Comparison of ENCODE assay signal across 29 mouse cellular contexts in the genomic region with DNA sequence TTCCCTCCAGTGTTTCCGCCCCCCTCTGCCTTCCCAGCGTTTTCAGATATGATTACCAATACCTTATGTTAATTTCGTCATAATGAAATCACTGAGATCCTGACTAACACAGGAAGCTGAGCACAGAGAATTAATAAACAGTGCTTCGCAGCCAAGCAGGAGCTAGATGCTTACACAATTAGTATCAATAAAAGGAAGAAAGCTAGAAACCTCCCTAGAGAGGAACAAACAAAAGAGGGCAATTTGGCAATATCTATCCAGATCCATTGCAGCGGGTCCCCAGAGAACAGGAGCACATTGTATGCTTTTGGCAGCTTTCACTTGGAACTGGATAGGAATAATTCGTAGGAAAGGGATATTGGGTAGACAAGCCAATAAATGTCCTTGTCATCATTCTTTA.
A peak's percentile ranks its signal among the peaks of the same experiment; 100 is the strongest.
DNase-seq lines count a peak whose midpoint lies in the region; ATAC-seq and TF ChIP-seq lines count a peak whose summit lies in the region.
"Had no signal": no experiment of that assay in that cellular context is flagged by ENCODE, and none has a peak within 500 bp of the region (broad histone marks: within the 10 kb centered on the region; RNA-seq: fewer than 3 reads in every experiment).

No protein-coding gene starts in this region.

- H3K4me3 ChIP-seq in neural tube, embryonic 14.5 days (ENCODE audit: low read depth, low read length), result no peak overlapping the region
- H3K4me3 ChIP-seq in neural tube, embryonic 15.5 days (replicated peaks), result no peak overlapping the region
- H3K4me3 ChIP-seq in heart, adult 2 months, result no peak overlapping the region
- H3K4me3 ChIP-seq: embryonic facial prominence, embryonic 13.5 days; erythroblast, embryonic 14.5 days; forebrain, embryonic 12.5 days; heart, embryonic 12.5 days; limb, embryonic 10.5 days; limb, embryonic 15.5 days; liver, embryonic 13.5 days had no signal

- no peak for TF ChIP-seq CTCF in heart, adult 2 months (IDR thresholded peaks at IDR 0.05)

- WGBS in neural tube, embryonic 14.5 days, result 44% methylated on average over 6 of the region's 6 CpGs
- WGBS in neural tube, embryonic 15.5 days, result 38% methylated on average over 6 of the region's 6 CpGs
- WGBS in heart, adult 2 months, result 52% methylated on average over 6 of the region's 6 CpGs

- no peak for TF ChIP-seq POLR2A in heart, adult 2 months (IDR thresholded peaks at IDR 0.05; ENCODE audit: insufficient read depth, low read depth, low read length)

- H3K27me3 ChIP-seq in neural tube, embryonic 14.5 days (ENCODE audit: control insufficient read depth, insufficient read depth, low read length), result no peaks in the 10 kb centered on the region
- no peaks in the 10 kb centered on the region for H3K27me3 ChIP-seq in neural tube, embryonic 15.5 days (replicated peaks)
- no peaks in the 10 kb centered on the region for H3K27me3 ChIP-seq in heart, adult 2 months (ENCODE audit: control insufficient read depth, insufficient read depth, low read length)
- H3K27me3 ChIP-seq: embryonic facial prominence, embryonic 13.5 days; forebrain, embryonic 12.5 days; limb, embryonic 15.5 days; liver, embryonic 13.5 days had no signal

- intact Hi-C loops in heart, adult 2 months (cut with DNase I), result no loop called here

- peak; percentile 38; the same call in 1 of the 2 replicates for ATAC-seq in neural tube, embryonic 14.5 days (ENCODE audit: low read depth)
- ATAC-seq in neural tube, embryonic 15.5 days (ENCODE audit: low FRiP score), result no peak
- peak; percentile 73 for ATAC-seq in granulocyte monocyte progenitor cell, adult 5-6 weeks (replicated peaks; ENCODE audit: poor library complexity, severe bottlenecking)
- peak; percentile 57 for ATAC-seq in megakaryocyte, adult 5-6 weeks (ENCODE audit: poor library complexity, severe bottlenecking)
- ATAC-seq: lung, postnatal 0 days had no signal

- H3K4me2 ChIP-seq in neural tube, embryonic 14.5 days (ENCODE audit: low read depth, low read length), result no peak overlapping the region
- H3K4me2 ChIP-seq in neural tube, embryonic 15.5 days, result no peak overlapping the region
- H3K4me2 ChIP-seq: embryonic facial prominence, embryonic 13.5 days; forebrain, embryonic 12.5 days; heart, embryonic 12.5 days; limb, embryonic 15.5 days; liver, embryonic 13.5 days had no signal

- H3K27ac ChIP-seq in neural tube, embryonic 14.5 days (ENCODE audit: low read depth, low read length), result peak overlapping the region; percentile 1; the same call in 1 of the 2 replicates
- no peak overlapping the region; the same call in 1 of the 2 replicates for H3K27ac ChIP-seq in neural tube, embryonic 15.5 days (replicated peaks)
- no peak overlapping the region for H3K27ac ChIP-seq in heart, adult 2 months
- H3K27ac ChIP-seq: embryonic facial prominence, embryonic 13.5 days; forebrain, embryonic 12.5 days; limb, embryonic 10.5 days; limb, embryonic 15.5 days; liver, embryonic 13.5 days had no signal

- H3K36me3 ChIP-seq in neural tube, embryonic 14.5 days (ENCODE audit: control insufficient read depth, insufficient read depth, low read length), result no peaks in the 10 kb centered on the region
- H3K36me3 ChIP-seq in neural tube, embryonic 15.5 days, result no peaks in the 10 kb centered on the region
- no peaks in the 10 kb centered on the region for H3K36me3 ChIP-seq in heart, adult 2 months (ENCODE audit: control insufficient read depth, insufficient read depth, low read length)
- H3K36me3 ChIP-seq: embryonic facial prominence, embryonic 13.5 days; forebrain, embryonic 12.5 days; heart, embryonic 12.5 days; limb, embryonic 10.5 days; limb, embryonic 15.5 days; liver, embryonic 13.5 days had no signal

- H3K9ac ChIP-seq in neural tube, embryonic 14.5 days (replicated peaks; ENCODE audit: low read depth, low read length), result no peak overlapping the region
- H3K9ac ChIP-seq in neural tube, embryonic 15.5 days (replicated peaks), result no peak overlapping the region
- no peak overlapping the region for H3K9ac ChIP-seq in heart, adult 2 months (ENCODE audit: low read depth, low read length)
- H3K9ac ChIP-seq: embryonic facial prominence, embryonic 13.5 days; forebrain, embryonic 12.5 days; heart, embryonic 12.5 days; limb, embryonic 15.5 days; liver, embryonic 13.5 days had no signal

- DNase-seq in layer of hippocampus, adult 9-11 months, result peak; percentile 2
- DNase-seq in layer of hippocampus, postnatal 25 days (ENCODE audit: extremely low spot score in 1 of 2, low spot score in 1 of 2), result no peak
- no peak for DNase-seq in spleen, postnatal 4 days (ENCODE audit: low spot score in 2 of 2)
- DNase-seq in heart, adult 2 months, result no peak
- DNase-seq: adrenal gland, adult 8-10 months; B cell, adult 2 months; cerebellum, adult 11-12 months; cerebellum, adult 9-11 months; embryo, embryonic 11 days; gastrocnemius, postnatal 25 days; heart, adult 18-20 months; heart, postnatal 4 days; kidney, adult 2 months; kidney, postnatal 4 days; liver, embryonic 13.5 days; lung, adult 18-20 months; lung, postnatal 4 days; thymus, postnatal 4 days had no signal

- TF ChIP-seq EP300 in heart, adult 2 months (IDR thresholded peaks at IDR 0.05; ENCODE audit: insufficient read depth, low read depth, low read length), result no peak

- H3K4me1 ChIP-seq in neural tube, embryonic 14.5 days (ENCODE audit: control insufficient read depth, insufficient read depth, low read length), result no peaks in the 10 kb centered on the region
- H3K4me1 ChIP-seq in neural tube, embryonic 15.5 days, result peaks cover 12% of the 10 kb centered on the region
- no peaks in the 10 kb centered on the region for H3K4me1 ChIP-seq in heart, adult 2 months (ENCODE audit: control insufficient read depth, insufficient read depth, low read length)
- H3K4me1 ChIP-seq: forebrain, embryonic 12.5 days; liver, embryonic 13.5 days had no signal

- H3K9me3 ChIP-seq in neural tube, embryonic 14.5 days (ENCODE audit: control insufficient read depth, low read length), result no peaks in the 10 kb centered on the region
- no peaks in the 10 kb centered on the region for H3K9me3 ChIP-seq in neural tube, embryonic 15.5 days (replicated peaks)
- H3K9me3 ChIP-seq: embryonic facial prominence, embryonic 13.5 days; forebrain, embryonic 12.5 days; limb, embryonic 10.5 days; limb, embryonic 15.5 days; liver, embryonic 13.5 days had no signal

- H3K79me2 ChIP-seq in heart, adult 2 months (replicated peaks; ENCODE audit: control insufficient read depth, insufficient read depth, low read length), result no peaks in the 10 kb centered on the region
